Mouse (Mus musculus) E14TG2a.4 (cell line): ENCODE results near the gene Ncoa1.

ENCODE experiments used
- CTCF ChIP-seq: conservative IDR thresholded peaks from 2 replicates; pipeline ENCODE4 v1.5.1; 2014; ENCODE audit warnings: low read length
- NANOG ChIP-seq: IDR thresholded peaks from 2 replicates; pipeline ENCODE4 v1.6.1; 2014; ENCODE audit warnings: borderline replicate concordance, low read length, mixed read lengths

GRCm38 (mm10) chr12:4383061-4383460 is 93.9 kb downstream of the Ncoa1 start:
- TF ChIP-seq CTCF: no peak
- TF ChIP-seq NANOG: no peak
